Mouse (Mus musculus): ENCODE results near the gene Slc38a5. TPM values are rescaled to one million over a fixed set of nuclear protein-coding genes. Genes with fewer than 3 reads are reported as not detected.

Slc38a5 gene
- polyA plus RNA-seq, 1 experiment from 2014 or later = 27.9 TPM

Other genes starting within 250 kb of the Slc38a5 start
- 39.5 and 39.8 TPM in 2 replicates for gene Suv39h1, start 196.4 kb upstream of the Slc38a5 start, polyA plus RNA-seq (2015; fragmentation: Nextera tagmentation; extraction: Ambion mirVana)
- gene Was, start 180.6 kb upstream of the Slc38a5 start, polyA plus RNA-seq (2015; fragmentation: Nextera tagmentation; extraction: Ambion mirVana) = 0.24 TPM in 1 of 2 replicates, not detected in the other
- 47.8 and 51.7 TPM in 2 replicates for gene Wdr13, start 138.2 kb upstream of the Slc38a5 start, polyA plus RNA-seq (2015; fragmentation: Nextera tagmentation; extraction: Ambion mirVana)
- 336 and 349 TPM in 2 replicates for gene Rbm3, start 125.3 kb upstream of the Slc38a5 start, polyA plus RNA-seq (2015; fragmentation: Nextera tagmentation; extraction: Ambion mirVana)
- gene Tbc1d25, start 95.0 kb upstream of the Slc38a5 start, polyA plus RNA-seq (2015; fragmentation: Nextera tagmentation; extraction: Ambion mirVana) = 20.5 and 21.2 TPM in 2 replicates
- 27.2 and 35.5 TPM in 2 replicates for gene Ebp, start 77.6 kb upstream of the Slc38a5 start, polyA plus RNA-seq (2015; fragmentation: Nextera tagmentation; extraction: Ambion mirVana)
- 40.9 and 47.3 TPM in 2 replicates for gene Porcn, start 64.6 kb upstream of the Slc38a5 start, polyA plus RNA-seq (2015; fragmentation: Nextera tagmentation; extraction: Ambion mirVana)
- 45.5 and 49.2 TPM in 2 replicates for gene Ftsj1, start 18.7 kb upstream of the Slc38a5 start, polyA plus RNA-seq (2015; fragmentation: Nextera tagmentation; extraction: Ambion mirVana)
- not detected in 2 replicates for gene Ssxb10, start 56.3 kb downstream of the Slc38a5 start, polyA plus RNA-seq (2015; fragmentation: Nextera tagmentation; extraction: Ambion mirVana)
- gene Ssxb9, start 95.8 kb downstream of the Slc38a5 start, polyA plus RNA-seq (2015; fragmentation: Nextera tagmentation; extraction: Ambion mirVana) = not detected in 2 replicates
- gene Ssxb1, start 142.2 kb downstream of the Slc38a5 start, polyA plus RNA-seq (2015; fragmentation: Nextera tagmentation; extraction: Ambion mirVana) = not detected in 2 replicates
- gene Ssxb2, start 190.6 kb downstream of the Slc38a5 start, polyA plus RNA-seq (2015; fragmentation: Nextera tagmentation; extraction: Ambion mirVana) = not detected in 2 replicates

Measured in neural tube, embryonic 13.5 days (tissue).